Mouse (Mus musculus) neural tube, embryonic 12.5 days (tissue): Measurements from ENCODE around the gene Olfr541. TPM values are rescaled to one million over a fixed set of nuclear protein-coding genes. Genes with fewer than 3 reads are reported as not detected.

Source experiments
- ATAC-seq: fragments of 200-750 bp; cut with Nextera tagmentation; 2 replicates; pipeline ENCODE4 v1.8.0; 2017; ENCODE audit warnings: low read depth, mild to moderate bottlenecking, moderate TSS enrichment, moderate library complexity; ENCODE audit not compliant: low FRiP score
- H3K27ac ChIP-seq: fragments of 300-500 bp; sonication (generic); 2 replicates; pipeline ENCODE4 v1.5.1; 2016
- H3K27me3 ChIP-seq: fragments of 300-500 bp; sonication (generic); replicated peaks from 2 replicates; pipeline ENCODE4 v1.6.1; 2016; ENCODE audit warnings: mild to moderate bottlenecking
- H3K36me3 ChIP-seq: fragments of 300-500 bp; sonication (generic); 2 replicates; pipeline ENCODE4 v1.6.1; 2016; ENCODE audit warnings: mild to moderate bottlenecking
- H3K4me1 ChIP-seq: fragments of 300-500 bp; sonication (generic); 2 replicates; pipeline ENCODE4 v1.6.1; 2016
- H3K4me2 ChIP-seq: fragments of 300-500 bp; sonication (generic); replicated peaks from 2 replicates; pipeline ENCODE4 v1.6.1; 2016; ENCODE audit warnings: mild to moderate bottlenecking
- H3K4me3 ChIP-seq: fragments of 300-500 bp; sonication (generic); 2 replicates; pipeline ENCODE4 v1.5.1; 2016
- H3K9ac ChIP-seq: fragments of 300-500 bp; sonication (generic); 2 replicates; pipeline ENCODE4 v1.6.1; 2016; ENCODE audit warnings: mild to moderate bottlenecking
- H3K9me3 ChIP-seq: fragments of 300-500 bp; sonication (generic); 2 replicates; pipeline ENCODE4 v1.6.1; 2016; ENCODE audit warnings: mild to moderate bottlenecking
- WGBS: fragments of 180-500 bp; shearing (Covaris S2); methylation state at CpG from one replicate; pipeline ENCODE4 v1.1.7; 2016; 5-methylcytosine and 5-hydroxymethylcytosine counted together
- polyA plus RNA-seq: library from polyadenylated mRNA; unstranded; fragments of >200 nt; fragmentation: Nextera tagmentation; extraction: Ambion mirVana; gene quantifications from 2 replicates; pipeline ENCODE4 v1.2.1, GENCODE M21; 2016

The Olfr541 gene
- polyA plus RNA-seq, 1 experiment from 2014 or later = not detected

DNA sequence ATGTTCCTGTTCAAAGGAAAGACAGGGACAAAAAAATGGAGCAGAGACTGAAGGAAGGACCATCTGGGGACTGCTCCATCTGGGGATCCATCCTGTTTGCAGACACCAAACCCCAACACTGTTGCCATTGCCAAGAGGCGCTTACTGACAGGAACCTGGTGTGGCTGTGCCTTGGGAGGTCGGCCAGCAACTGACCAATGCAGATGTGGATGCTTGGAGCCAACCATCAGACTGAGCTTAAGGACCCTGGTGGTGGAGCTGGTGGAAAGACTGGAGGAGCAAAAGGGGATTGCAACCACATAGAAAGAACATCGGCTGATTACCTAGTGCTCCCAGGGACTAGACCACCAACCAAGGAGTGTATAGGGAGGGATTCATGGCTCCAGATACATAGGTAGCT lies 50.3 kb downstream of the Olfr541 start:
- H3K9ac ChIP-seq = no peak overlapping the region
- no peak overlapping the region for H3K4me2 ChIP-seq
- ATAC-seq = no peak
- no peak overlapping the region for H3K27ac ChIP-seq
- 86% methylated on average over 3 of the region's 3 CpGs for WGBS
- no peaks in the 10 kb centered on the region for H3K9me3 ChIP-seq
- no peak overlapping the region for H3K4me3 ChIP-seq
- H3K36me3 ChIP-seq = no peaks in the 10 kb centered on the region
- H3K4me1 ChIP-seq = no peaks in the 10 kb centered on the region
- H3K27me3 ChIP-seq = no peaks in the 10 kb centered on the region

DNA sequence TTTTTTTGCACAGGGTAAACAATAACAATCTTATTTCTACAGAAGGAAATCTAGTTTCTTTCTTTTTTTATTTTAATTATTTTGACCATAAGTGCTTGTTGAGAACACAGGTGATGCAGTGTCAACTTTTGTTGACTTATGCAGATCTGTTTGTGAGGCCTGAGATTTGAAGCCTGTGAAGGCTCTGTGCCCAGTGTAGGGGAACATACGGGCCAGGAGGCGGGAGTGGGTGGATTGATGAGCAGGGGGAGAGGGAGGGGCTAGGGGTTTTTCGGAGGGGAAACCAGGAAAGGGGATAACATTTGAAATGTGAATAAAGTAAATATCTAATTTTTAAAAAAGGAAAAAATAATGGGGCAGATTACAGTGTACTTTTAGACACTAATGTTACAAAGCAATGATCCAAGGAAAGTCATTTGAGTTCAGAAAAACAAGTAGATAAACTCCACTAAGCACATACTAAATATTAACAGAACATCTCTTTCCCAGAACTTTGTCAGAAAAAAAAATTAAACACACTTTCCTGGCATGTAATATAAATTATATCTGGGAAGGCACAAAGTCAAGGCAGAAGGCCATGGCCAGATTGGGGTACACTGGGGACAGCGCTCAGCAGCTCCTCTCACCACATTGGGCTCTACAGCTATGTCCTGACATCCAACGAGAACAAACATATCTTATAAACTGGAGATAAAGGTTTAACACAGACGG lies 51.2 kb downstream of the Olfr541 start:
- H3K27me3 ChIP-seq = no peaks in the 10 kb centered on the region
- no peak overlapping the region for H3K9ac ChIP-seq
- H3K27ac ChIP-seq = no peak overlapping the region
- no peak overlapping the region for H3K4me2 ChIP-seq
- H3K4me1 ChIP-seq = no peaks in the 10 kb centered on the region
- no peaks in the 10 kb centered on the region for H3K9me3 ChIP-seq
- ATAC-seq = no peak
- no peaks in the 10 kb centered on the region for H3K36me3 ChIP-seq
- 84% methylated on average over 6 of the region's 6 CpGs for WGBS
- no peak overlapping the region for H3K4me3 ChIP-seq

DNA sequence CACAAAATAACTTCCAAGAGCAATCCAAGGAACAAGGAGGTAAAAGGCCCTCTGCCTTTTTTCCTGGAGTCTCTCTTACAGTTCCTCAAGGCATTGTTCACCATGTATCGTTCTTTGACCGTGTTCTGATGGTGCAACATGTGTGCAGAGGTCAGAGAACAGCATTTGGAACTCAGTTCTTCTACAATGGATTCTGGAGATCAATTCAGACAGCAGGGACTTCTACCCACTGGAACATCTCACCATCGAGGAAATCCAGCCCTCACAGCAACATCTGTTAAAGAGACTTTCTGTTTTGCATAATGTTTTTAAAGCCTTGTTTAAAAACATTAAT lies 51.7 kb downstream of the Olfr541 start:
- no peak overlapping the region for H3K27ac ChIP-seq

GRCm38 (mm10) chr7:140754556-140754955 lies 57.5 kb downstream of the Olfr541 start:
- H3K9ac ChIP-seq = no peak overlapping the region
- no peak overlapping the region for H3K4me3 ChIP-seq
- no peaks in the 10 kb centered on the region for H3K27me3 ChIP-seq
- no peak overlapping the region for H3K27ac ChIP-seq
- H3K4me1 ChIP-seq = no peaks in the 10 kb centered on the region
- peaks cover 4% of the 10 kb centered on the region; the same call in 1 of the 2 replicates for H3K9me3 ChIP-seq
- no peak for ATAC-seq
- no peaks in the 10 kb centered on the region for H3K36me3 ChIP-seq
- no peak overlapping the region for H3K4me2 ChIP-seq

More for the DNA sequence above, 51.7 kb downstream of the Olfr541 start:
- Histone ChIP-seq H3K9me3 (no peaks in the 10 kb centered on the region), H3K36me3 (no peaks in the 10 kb centered on the region), H3K27me3 (no peaks in the 10 kb centered on the region), H3K9ac (no peak overlapping the region), H3K4me3 (no peak overlapping the region), H3K4me1 (no peaks in the 10 kb centered on the region), H3K4me2 (no peak overlapping the region)
- 86% methylated on average over 3 of the region's 3 CpGs for WGBS
- ATAC-seq = no peak

Other genes starting within 250 kb of the Olfr541 start
- gene Olfr533, start 233.9 kb upstream of the Olfr541 start, polyA plus RNA-seq = not detected in 2 replicates
- not detected in 2 replicates for gene Olfr535, start 213.1 kb upstream of the Olfr541 start, polyA plus RNA-seq
- not detected in 2 replicates for gene Olfr536, start 189.9 kb upstream of the Olfr541 start, polyA plus RNA-seq
- not detected in 2 replicates for gene Olfr538, start 129.4 kb upstream of the Olfr541 start, polyA plus RNA-seq
- gene Olfr46, start 96.0 kb upstream of the Olfr541 start, polyA plus RNA-seq = 0.03 TPM in 1 of 2 replicates, not detected in the other
- gene Olfr61, start 68.3 kb upstream of the Olfr541 start, polyA plus RNA-seq = not detected in 2 replicates
- gene Olfr53, start 50.8 kb upstream of the Olfr541 start, polyA plus RNA-seq = not detected in 2 replicates
- not detected in 2 replicates for gene Olfr539, start 37.3 kb upstream of the Olfr541 start, polyA plus RNA-seq
- gene Olfr45, start 15.3 kb upstream of the Olfr541 start, polyA plus RNA-seq = not detected in 2 replicates
- not detected in 2 replicates for gene Cyp2e1, start 66.5 kb downstream of the Olfr541 start, polyA plus RNA-seq
- 0.23 and 0.30 TPM in 2 replicates for gene Syce1, start 90.6 kb downstream of the Olfr541 start, polyA plus RNA-seq
- gene Zfp941, start 124.9 kb downstream of the Olfr541 start, polyA plus RNA-seq = 13.2 and 15.3 TPM in 2 replicates
- not detected in 2 replicates for gene Urah, start 137.8 kb downstream of the Olfr541 start, polyA plus RNA-seq
- not detected in 2 replicates for gene Scgb1c1, start 148.3 kb downstream of the Olfr541 start, polyA plus RNA-seq
- not detected in 2 replicates for gene Odf3, start 150.5 kb downstream of the Olfr541 start, polyA plus RNA-seq
- not detected in 2 replicates for gene Gm45785, start 159.1 kb downstream of the Olfr541 start, polyA plus RNA-seq
- 89.1 and 94.8 TPM in 2 replicates for gene Ric8a, start 159.7 kb downstream of the Olfr541 start, polyA plus RNA-seq
- 30.3 and 34.2 TPM in 2 replicates for gene Bet1l, start 160.3 kb downstream of the Olfr541 start, polyA plus RNA-seq
- 293 and 317 TPM in 2 replicates for gene Psmd13, start 184.7 kb downstream of the Olfr541 start, polyA plus RNA-seq
- gene Sirt3, start 185.0 kb downstream of the Olfr541 start, polyA plus RNA-seq = 32.4 and 33.1 TPM in 2 replicates
- 1.9 and 2.2 TPM in 2 replicates for gene Cox8b, start 203.2 kb downstream of the Olfr541 start, polyA plus RNA-seq
- gene Nlrp6, start 223.6 kb downstream of the Olfr541 start, polyA plus RNA-seq = 0.08 TPM in 1 of 2 replicates, not detected in the other
- gene Pgghg, start 244.1 kb downstream of the Olfr541 start, polyA plus RNA-seq = 11.2 and 12.2 TPM in 2 replicates